Mouse (Mus musculus): ENCODE data around the gene Rgma.

Rgma gene

DNA sequence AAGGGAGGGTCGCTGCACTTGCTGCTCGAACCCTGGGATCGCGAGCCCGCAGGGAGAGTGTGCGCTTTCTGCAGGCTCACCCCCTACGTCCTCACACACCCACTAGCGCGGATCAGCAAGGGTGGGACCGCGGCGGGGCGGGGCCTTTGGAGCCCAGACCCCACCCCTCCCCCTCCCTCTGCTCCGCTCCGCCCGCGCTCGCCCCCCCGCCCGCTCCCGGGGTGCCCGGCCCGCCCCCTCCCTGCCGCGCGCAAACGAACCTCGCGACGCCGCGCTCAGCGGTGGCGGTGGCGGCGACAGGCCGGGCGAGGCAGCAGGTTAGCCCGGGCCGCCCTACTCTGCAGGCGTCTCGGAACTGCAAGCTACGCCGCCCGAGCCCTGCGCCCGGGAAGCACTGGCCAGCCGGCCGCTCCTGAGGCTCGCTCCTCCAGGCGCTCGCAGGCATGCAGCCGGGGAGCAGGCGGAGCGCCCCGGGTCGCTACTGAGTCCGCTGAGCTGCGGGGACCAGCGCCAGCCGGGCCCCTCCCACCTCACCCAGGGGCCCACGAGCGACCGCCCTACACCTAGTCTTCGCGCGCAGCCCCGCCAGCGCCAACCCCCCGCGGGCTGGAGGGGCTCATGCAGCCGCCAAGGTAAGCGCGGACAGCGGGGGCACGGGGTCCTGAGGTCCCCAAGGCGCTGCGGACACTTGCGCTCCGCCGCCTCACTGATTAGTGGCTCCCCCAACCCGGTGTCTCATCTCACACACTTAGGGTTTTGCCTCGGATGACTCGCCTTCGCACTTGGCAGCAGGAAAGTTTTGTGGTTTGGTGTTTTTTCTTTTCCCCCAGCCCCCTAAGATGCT is at the start of gene Rgma:
Rgma (plus strand) TSS at position 253 of the 844 bp plus-strand sequence.
- DNase-seq (ENCODE audit: low spot score), result no peak

DNA sequence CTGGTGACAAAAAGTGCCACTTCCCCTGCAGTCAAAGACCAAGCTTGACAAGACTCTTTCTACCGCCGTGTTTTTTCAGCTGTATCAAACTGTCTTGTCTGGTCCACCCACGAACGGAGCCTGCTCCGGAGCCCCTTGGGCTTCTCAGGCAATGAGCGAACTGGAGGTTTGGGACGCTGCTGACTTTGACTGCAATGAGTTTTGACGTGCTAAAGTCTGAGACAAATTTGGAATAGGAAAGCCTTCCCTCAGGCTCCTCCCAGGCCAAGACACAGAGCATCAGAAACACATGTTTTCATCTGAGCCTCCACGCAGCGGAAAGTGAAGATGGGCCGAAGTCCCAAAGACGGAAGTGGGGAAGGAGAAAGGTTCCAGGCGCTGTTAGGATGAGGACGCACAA is 49.1 kb upstream of the Rgma start:
- DNase-seq (ENCODE audit: low spot score), result no peak

DNA sequence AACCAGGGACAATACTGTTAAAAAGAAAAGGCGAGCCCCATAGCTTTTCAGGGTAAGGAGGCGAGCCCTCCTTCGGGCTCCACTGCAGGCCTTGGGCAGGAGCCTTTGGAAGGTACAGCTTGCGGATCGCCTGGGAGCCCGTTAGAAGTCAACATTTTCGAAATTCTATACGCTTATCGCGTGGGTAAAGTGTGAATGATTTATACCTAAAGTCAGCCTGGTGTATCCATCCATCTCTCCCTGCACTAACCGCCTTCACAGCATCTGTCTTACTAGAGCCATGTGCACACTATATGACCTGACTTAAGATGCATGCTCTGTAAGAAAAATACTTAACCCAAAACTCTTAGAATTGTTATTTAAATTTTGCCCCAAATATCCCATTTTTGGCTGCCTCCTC is 48.6 kb upstream of the Rgma start:
- DNase-seq (ENCODE audit: low spot score), result no peak

DNA sequence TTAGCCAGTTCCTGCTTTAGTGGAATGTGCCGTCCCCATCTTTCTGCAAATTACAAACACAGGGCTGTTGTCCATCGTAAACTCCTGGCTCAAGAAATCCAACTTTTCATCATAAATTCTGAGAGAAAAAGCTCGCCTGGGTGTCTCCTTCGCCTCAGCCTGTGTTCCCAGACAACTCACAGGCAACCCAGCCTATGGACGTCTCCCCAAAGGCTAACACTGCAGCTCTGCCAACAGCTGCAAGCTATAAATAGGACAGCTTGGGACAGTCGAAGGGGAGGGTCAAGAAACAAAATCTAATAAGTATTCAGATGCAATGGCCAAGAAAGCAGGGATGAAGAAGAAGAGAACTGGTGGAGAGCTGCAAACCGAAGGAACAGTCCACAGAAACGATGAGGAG is 48.1 kb upstream of the Rgma start:
- DNase-seq (ENCODE audit: low spot score), result no peak

DNA sequence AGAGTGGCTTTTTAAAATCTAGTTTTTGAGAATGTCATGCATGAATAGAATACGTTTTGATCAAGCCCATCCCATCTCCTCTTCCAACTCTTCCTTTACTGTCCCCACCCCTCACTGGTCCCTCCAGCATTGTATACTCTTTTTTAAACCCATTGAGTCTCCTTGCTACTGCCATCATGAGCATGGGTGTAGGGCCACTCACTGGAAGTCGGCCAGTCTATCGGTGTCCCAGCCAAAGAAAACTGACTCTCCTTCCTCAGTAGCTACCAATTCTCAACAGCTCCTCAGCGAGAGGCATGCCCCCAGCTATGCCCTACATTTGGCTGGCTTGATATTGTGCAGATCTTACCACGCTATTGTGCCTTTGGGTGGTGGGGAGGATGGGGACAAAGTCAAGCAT is 47.7 kb upstream of the Rgma start:
- DNase-seq (ENCODE audit: low spot score), result no peak

DNA sequence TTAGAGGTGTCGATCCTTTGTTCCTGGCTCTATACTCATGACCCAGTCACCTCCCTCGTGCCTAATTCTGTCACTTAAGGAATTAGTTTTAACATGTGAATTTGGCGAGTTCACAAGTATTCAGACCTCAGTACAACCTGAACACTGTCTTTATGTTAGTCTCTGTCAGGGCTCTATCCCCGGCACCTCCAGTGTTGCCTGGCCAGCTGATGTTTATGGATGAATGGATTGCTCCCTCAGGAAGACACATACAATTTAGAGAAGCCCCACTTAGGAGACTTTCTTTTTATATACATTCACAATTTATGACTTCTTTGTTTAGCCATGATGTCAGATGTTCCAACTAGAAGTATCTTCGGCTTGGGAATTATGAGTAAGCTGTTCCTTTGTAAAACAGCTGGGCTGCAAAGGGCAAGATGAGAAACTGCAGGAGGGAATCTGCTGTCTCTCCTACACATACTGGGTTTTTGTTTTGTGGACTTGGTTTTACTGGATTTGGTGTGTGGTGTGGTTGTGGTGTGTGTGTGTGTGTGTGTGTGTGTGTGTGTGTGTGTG is 46.6 kb upstream of the Rgma start:
- DNase-seq (ENCODE audit: low spot score), result no peak

DNA sequence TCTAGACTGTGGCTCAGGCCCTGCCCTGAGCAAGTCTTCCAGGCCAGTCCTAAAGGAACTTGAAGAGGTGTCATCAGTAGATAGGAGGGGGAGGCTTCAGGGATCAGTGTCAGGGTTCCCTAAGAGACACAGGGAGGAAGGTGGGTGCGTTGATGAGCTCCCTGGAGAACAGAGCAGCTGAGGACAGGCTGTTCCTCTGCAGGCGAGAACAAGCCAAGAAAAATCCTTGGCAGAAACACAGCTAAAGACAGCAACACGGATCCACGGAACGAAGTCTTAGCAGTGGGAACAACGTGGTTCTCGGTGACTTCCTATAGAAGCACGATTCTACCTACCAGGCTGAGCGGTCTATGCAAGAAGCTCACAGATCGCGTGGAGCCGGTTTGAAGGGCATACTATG is 44.6 kb upstream of the Rgma start:
- no peak for DNase-seq (ENCODE audit: low spot score)

DNA sequence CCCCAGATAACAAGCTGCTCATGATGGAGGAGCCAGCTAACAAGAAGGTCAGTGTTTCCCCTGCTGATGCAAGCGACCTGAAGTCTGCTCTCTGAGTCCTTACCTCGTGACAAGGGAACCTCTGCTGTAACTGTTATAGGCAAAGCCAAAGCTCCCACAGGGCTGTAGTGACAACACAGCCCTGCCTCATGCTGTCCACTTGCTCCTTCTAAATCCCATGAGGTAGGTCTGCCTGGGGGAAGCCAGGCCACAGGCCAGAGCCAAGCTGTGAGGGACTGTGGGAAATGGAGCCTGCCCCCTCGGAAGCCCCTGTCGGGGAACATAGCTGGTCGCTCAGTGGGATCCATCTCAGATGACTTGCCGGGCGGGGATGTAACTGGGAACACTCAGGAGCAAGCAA is 43.7 kb upstream of the Rgma start:
- no peak for DNase-seq (ENCODE audit: low spot score)

DNA sequence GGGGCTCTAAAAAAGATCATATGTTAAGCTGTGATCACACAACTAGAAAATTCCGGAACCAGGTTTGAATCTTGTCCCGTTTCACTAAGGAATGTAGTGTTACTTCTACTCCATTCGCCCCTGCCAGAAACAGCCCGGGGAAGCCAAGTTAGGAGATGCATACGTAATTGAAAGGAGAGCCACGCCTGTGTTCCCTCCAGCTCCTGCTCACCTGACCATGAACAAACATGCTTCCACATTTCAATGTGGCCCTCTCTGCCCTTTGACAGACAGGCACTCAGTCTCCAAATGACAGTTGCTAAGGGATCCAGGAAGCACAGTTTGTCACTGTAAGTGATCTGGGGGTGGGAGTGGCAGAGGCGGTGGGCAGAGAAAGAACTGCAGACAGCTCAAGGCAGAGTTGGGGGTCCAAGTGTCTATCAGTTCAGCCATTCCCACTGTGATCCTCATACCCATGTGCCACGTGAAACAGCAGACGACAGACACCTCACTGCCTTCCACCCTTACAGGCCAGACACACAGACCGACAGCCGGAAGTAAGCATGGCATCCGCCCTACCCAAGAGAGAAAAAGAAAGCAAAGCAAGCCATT is 41.8 kb upstream of the Rgma start:
- no peak for DNase-seq (ENCODE audit: low spot score)

DNA sequence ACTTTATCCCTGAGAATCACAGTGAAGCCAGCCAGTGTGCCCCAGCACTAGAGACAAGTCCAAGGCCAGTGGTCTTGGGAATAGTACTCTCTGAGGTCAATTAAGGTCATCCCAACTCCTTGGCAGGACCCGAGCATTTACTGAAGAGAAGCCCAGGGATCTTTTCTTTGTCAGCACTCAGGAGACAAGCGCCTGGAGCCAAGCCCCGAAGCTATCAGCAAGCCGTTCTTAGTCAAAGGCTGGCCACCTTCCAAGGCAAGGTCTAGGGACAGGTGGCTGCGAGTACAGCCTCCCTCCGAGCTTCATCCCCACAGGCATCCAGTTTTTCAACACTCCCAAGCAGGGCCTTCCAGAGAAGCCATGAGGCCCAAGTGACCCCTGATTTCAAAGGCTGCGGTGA is 40.4 kb upstream of the Rgma start:
- DNase-seq (ENCODE audit: low spot score), result no peak

DNA sequence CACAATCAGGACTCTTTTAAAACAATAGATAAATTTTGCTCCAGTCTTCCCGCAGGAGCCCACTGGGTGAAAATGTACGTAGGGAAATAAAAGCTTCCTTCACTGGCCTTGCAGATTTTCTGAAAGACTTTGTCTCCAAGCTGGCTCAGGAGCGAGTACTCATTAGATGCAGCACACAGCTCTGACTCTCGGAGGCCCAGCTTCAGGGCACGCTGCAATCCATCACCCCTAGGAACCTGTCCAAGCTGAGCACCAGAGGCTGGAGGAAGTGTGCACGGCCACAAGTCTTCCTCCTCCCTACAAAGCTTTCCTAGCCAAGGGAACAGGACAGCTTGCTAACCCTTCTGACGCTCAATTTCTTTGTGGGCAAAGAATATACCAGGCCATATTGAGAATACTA is 38.9 kb upstream of the Rgma start:
- no peak for DNase-seq (ENCODE audit: low spot score)

DNA sequence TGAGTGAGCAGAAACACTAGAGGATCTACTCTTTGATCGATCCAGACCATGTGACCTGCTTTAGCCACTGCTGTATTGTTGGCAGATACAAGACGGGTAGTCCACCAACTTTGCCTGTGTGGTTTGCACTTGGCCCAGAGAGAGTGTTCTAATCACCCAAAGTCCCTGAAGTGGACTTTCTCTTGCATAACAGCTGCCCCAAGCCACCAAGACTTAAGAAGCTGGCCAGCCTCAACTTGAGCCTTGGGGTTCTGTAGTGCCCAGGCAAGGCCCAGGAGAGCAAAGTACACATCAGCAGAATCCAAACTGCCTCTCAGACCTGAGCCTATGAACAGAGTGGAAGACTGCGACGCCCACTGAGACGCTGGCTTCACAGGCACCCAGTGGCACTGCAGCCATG is 37.0 kb upstream of the Rgma start:
- no peak for DNase-seq (ENCODE audit: low spot score)

DNA sequence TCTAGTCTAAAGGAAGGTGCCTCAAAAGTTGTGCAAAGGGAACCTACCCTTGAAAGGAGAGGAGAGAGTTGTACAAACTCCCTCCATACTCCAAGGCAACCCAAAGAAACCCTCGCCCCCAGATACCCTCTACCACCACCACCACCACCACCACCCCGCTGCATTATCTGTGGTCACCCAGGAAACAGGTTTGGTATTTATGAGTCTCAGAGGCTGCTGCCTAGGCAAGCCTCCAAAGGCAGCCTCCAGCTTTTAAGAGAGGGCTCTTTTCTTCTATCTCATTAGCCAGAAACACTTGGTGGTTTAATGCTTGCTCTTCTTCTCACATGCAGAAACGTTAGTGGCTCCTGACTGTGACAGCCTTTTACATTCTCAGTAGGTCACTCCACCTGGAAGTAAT is 31.5 kb upstream of the Rgma start:
- no peak for DNase-seq (ENCODE audit: low spot score)

DNA sequence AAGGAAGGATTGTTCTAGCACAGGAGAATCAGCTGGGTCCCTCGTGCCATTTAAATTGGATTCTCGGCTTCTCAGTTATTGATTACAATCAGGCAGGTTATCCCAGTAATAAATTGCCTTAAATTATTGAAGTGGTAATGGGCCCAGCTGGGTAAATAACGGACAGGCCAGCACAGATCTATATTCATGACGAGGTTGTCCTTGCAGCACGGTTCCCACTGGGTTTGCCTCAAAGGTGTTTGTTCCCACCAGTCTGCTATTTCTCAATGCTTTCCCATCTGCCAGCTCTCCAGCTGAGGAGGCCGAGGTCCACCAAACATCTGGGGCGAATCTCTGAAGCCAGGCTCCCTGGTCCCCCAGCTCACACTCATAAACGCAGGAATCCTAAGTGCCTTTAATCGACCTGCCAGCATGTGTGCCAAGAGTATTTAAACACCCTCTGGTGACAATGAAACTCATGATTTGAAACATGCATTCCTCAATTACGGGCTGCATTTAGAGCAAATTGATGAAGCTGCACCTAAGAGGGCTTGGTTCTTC is 26.7 kb upstream of the Rgma start:
- no peak for DNase-seq (ENCODE audit: low spot score)

DNA sequence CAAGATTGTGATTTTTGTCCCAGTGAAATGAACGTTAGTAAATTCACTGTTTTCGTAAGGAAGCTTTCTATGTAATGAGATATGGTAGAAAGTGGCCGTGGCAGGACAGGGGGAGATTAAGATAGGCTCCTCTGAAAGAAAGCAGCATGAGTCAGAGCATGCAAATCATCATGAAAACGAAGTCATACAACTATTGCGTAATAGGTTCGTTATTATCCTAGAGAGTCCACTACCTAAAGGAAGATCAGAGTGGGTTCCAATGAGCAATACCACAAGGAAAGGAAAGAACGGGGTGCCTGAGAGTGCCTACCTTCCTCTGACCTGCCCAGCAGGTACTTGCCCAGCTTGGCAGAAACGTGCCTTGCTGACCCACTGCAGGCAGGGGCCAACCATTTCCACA is 26.2 kb upstream of the Rgma start:
- DNase-seq (ENCODE audit: low spot score), result no peak

DNA sequence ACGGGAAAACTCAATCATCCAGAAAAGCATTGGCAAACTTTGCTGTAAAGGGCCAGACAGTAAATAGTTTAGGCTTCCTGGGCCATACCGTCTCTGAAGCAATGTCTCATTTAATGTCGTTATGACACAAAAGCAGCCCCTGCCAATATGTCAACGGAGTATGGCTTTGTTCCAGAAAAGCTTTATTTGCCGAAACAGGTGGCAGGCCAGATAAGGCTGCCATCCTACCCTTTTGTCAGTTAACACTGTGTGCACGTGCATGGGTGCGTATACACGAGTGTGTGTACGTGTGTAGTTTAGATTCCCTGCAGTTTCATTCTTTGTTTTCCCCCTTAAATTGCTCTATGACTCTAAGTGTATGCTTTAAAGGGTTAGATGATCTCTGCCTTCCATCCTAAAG is 20.1 kb upstream of the Rgma start:
- DNase-seq (ENCODE audit: low spot score), result no peak

DNA sequence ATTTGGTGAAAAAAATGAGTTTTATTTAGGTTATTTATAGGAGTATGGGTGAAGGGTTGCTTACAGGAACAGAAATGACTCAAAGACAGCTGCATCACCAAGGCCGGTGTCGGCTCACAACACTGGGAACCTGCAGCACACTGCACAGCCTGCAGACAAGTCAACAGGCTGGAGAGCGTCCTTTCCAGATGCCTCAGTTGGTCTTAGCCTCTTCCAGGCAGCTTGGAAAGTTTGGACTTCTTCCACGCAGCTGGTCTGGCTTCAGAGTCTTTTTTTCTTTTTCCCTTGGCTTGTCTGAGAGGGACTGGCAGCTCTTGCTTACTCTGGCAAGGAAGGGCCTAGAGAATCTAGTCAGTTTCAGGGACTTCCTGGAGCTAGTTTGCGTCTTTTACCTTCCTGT is 18.4 kb upstream of the Rgma start:
- no peak for DNase-seq (ENCODE audit: low spot score)

DNA sequence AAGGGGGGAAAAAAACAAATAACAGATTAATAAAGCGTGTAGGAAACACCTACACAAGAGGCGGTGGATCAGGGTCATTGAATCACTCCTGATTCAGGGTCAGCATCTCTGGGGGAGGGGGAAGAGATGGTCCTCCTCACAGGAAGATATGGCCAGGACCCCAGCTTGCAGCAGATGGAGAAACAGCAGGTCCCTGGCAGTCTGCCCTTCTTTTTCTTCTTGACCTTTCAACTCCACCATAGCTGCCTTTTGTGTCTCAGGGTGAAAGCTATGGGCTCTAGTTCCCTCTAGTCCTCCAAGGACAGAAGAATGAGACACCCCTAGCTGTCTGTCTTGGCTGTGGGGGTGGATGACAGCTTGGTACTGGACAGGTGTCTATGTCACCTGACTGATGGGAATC is 17.7 kb upstream of the Rgma start:
- no peak for DNase-seq (ENCODE audit: low spot score)

DNA sequence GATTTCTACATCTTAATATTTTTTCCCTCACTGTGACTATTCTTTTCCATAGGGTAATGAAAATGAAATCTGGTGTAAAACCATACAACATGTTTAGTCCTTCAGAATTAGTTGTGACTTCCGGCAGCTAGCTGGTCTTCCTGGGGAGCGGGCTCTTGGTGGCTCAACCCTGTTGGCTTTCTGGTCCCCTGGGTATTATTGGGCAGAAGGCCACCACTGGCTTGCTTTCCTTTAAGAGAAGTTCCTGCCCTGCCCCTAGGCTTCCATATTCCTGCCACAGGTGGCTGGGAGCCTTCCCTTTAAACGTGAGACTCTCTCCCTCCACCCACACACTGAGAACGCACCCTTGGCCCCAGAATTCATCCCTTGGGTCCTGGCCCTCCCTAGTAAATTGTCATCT is 9.8 kb upstream of the Rgma start:
- DNase-seq (ENCODE audit: low spot score), result no peak

DNA sequence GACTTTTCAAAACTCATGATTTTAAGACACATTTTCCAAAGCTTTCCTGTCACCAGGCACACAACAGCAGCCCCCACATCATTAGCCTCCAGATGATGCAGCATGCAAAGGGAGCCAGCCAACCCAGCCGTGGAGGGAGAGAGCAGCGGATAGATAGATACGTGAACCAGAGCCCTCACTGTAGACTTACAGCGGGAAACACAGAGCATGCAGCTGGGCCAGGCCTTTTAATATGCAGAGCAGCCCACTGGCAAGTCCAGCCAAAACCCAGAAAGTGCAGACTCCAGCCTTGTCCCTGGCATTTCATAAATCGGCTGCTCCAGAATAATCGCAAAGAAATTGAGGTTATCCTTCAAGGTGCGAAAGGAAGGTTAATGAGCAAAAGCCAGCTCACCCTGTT is 9.3 kb upstream of the Rgma start:
- no peak for DNase-seq (ENCODE audit: low spot score)

DNA sequence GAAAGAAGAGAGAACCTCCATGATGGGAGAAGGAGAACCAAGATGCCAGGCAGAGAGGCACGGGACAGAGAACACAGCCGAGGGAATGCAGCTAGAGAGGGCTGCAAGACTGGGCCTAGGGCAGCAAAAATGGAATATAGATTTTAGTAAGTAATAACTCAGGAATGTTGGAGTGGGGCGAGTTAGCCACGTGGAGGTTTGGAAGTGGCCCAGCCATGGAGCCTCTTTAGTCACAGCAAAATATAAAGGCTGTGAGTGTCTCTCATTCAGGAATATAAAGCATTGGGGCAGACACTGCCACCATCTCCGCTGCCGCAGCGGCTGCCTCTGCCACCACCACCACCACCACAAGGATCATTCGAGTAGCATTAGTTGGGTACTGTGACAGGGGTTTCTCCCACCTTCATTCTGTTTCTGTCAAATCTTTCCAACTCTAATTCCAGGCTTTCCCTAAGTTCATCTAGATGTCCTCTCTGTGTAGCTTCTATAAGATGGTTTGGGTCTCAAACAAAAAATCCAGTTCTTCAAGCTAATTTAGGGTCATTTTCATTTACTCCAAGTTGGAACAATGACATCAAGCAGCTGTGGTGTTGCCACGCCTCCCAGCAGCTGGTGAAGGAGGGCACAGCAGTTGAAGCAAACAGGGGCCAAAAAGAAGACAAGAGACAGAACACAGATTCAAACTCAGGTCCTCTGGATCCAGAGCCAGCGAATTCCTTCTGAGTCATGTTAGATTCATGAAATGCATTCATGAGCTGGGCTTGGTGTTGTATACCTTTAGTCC is 7.4 kb upstream of the Rgma start:
- DNase-seq (ENCODE audit: low spot score), result no peak

DNA sequence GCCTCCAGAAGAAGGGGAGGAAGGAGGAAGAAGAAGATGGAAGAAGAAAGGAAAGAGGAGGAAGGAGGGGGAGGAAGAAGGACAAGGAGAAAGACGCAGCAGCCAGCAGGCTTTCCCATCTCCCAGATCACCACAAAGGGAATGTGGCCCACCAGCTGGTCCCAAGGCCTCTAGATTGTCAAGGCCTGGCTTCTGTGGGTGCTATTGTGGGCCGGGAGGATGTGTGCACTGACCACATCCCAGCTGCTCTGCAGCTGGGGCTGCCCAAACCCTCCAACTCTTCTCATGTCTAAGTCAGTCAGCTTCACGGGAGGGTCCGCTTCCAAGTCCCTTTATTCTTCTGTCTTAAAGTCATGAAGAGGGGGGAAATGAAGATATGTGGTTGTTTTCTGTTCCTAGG is 5.3 kb upstream of the Rgma start:
- DNase-seq (ENCODE audit: low spot score), result no peak

Data from MN1 (cell line).